Comparison of ENCODE assay signal across 18 mouse cellular contexts in the genomic region with DNA sequence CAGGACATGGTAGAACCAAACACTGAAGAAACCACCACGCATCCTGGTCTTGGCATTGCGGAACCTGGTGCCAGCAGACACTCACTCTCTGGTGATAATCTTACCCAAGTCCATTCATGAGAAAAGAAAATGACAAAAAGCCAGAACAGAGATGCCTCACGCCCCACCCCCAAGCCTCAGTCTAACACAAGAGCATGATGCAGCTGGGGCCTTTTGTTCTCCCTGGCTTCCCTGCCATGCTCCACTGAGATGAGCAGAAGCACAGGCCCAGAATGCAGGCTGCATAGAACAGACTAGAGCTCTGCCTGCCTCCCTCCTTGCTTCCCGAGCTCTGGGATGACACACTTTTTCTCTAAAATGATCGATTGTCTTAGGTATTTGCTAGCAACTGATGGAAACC. TPM values are rescaled to one million over a fixed set of nuclear protein-coding genes. Genes with fewer than 3 reads are reported as not detected.
DNase-seq lines count a peak whose midpoint lies in the region; ATAC-seq and TF ChIP-seq lines count a peak whose summit lies in the region.
"Had no signal": no experiment of that assay in that cellular context is flagged by ENCODE, and none has a peak within 500 bp of the region (broad histone marks: within the 10 kb centered on the region; RNA-seq: fewer than 3 reads in every experiment).

No protein-coding gene starts in this region.

- no peak overlapping the region for H3K4me2 ChIP-seq in forebrain, embryonic 13.5 days
- no peak overlapping the region for H3K4me2 ChIP-seq in forebrain, embryonic 16.5 days (ENCODE audit: low read length)
- H3K4me2 ChIP-seq in lung, postnatal 0 days (replicated peaks; ENCODE audit: low read depth, low read length), result no peak overlapping the region
- H3K4me2 ChIP-seq: heart, embryonic 11.5 days; liver, embryonic 12.5 days; lung, embryonic 14.5 days had no signal

- TF ChIP-seq EP300 in lung, postnatal 0 days (IDR thresholded peaks at IDR 0.05), result no peak

- DNase-seq in lung, postnatal 10 days, result peak; percentile 26
- DNase-seq in lung, postnatal 0 days (ENCODE audit: low spot score), result no peak
- peak; percentile 27 for DNase-seq in Muller cell, postnatal 12 days (ENCODE audit: inconsistent ontology term)
- DNase-seq in layer of hippocampus, adult 9-11 months, result peak; percentile 84
- no peak for DNase-seq in heart, postnatal 36 days
- DNase-seq: adrenal gland, postnatal 14 days; kidney, adult 18-20 months; kidney, postnatal 14 days; lung, embryonic 14.5 days; thymus, postnatal 4 days had no signal

- H3K27me3 ChIP-seq in forebrain, embryonic 13.5 days, result no peaks in the 10 kb centered on the region
- H3K27me3 ChIP-seq in forebrain, embryonic 16.5 days (replicated peaks; ENCODE audit: control insufficient read depth, insufficient read depth, low read length), result no peaks in the 10 kb centered on the region
- no peaks in the 10 kb centered on the region for H3K27me3 ChIP-seq in lung, postnatal 0 days (replicated peaks; ENCODE audit: insufficient read depth, low read length)
- H3K27me3 ChIP-seq: CH12.LX; liver, embryonic 12.5 days had no signal

- H3K4me3 ChIP-seq in forebrain, embryonic 13.5 days, result no peak overlapping the region
- H3K4me3 ChIP-seq in forebrain, embryonic 16.5 days (replicated peaks; ENCODE audit: low read length), result no peak overlapping the region
- H3K4me3 ChIP-seq in lung, postnatal 0 days (ENCODE audit: low read depth, low read length), result no peak overlapping the region
- H3K4me3 ChIP-seq: liver, embryonic 12.5 days had no signal

- 91% methylated on average over 5 of the region's 5 CpGs for WGBS in forebrain, embryonic 13.5 days
- WGBS in forebrain, embryonic 16.5 days, result 85% methylated on average over 5 of the region's 5 CpGs
- WGBS in lung, postnatal 0 days, result 92% methylated on average over 5 of the region's 5 CpGs

- H3K4me1 ChIP-seq in forebrain, embryonic 13.5 days, result no peaks in the 10 kb centered on the region
- H3K4me1 ChIP-seq in forebrain, embryonic 16.5 days (replicated peaks; ENCODE audit: control insufficient read depth, insufficient read depth, low read length), result no peaks in the 10 kb centered on the region
- H3K4me1 ChIP-seq in lung, postnatal 0 days (ENCODE audit: insufficient read depth, low read depth, low read length), result no peaks in the 10 kb centered on the region
- H3K4me1 ChIP-seq: liver, embryonic 12.5 days had no signal

- H3K9ac ChIP-seq in forebrain, embryonic 13.5 days, result no peak overlapping the region
- no peak overlapping the region for H3K9ac ChIP-seq in forebrain, embryonic 16.5 days (replicated peaks; ENCODE audit: low read depth, low read length)
- H3K9ac ChIP-seq in lung, postnatal 0 days (replicated peaks; ENCODE audit: low read depth), result no peak overlapping the region
- H3K9ac ChIP-seq: liver, embryonic 12.5 days; lung, embryonic 14.5 days had no signal

- TF ChIP-seq CTCF in lung, postnatal 0 days (IDR thresholded peaks at IDR 0.05), result no peak

- no peak for ATAC-seq in forebrain, embryonic 13.5 days
- ATAC-seq in forebrain, embryonic 16.5 days, result no peak
- no peak for ATAC-seq in lung, postnatal 0 days
- ATAC-seq in activated CD4-positive, CD25-positive, alpha-beta regulatory T cell, adult 4 months, result no peak
- ATAC-seq: forebrain, embryonic 14.5 days; hindbrain, postnatal 0 days; liver, embryonic 12.5 days had no signal

- intact Hi-C loops in heart, postnatal 36 days (cut with DNase I), result no loop called here

- H3K27ac ChIP-seq in forebrain, embryonic 13.5 days, result peak overlapping the region; percentile 31; the same call in 1 of the 2 replicates
- no peak overlapping the region; the same call in 1 of the 2 replicates for H3K27ac ChIP-seq in forebrain, embryonic 16.5 days (ENCODE audit: low read length)
- H3K27ac ChIP-seq in lung, postnatal 0 days (ENCODE audit: low read length), result no peak overlapping the region
- H3K27ac ChIP-seq: hindbrain, postnatal 0 days; liver, embryonic 12.5 days had no signal

- peaks cover 100% of the 10 kb centered on the region for H3K36me3 ChIP-seq in forebrain, embryonic 13.5 days (ENCODE audit: poor library complexity, severe bottlenecking)
- peaks cover 32% of the 10 kb centered on the region for H3K36me3 ChIP-seq in forebrain, embryonic 16.5 days (ENCODE audit: control insufficient read depth, insufficient read depth)
- H3K36me3 ChIP-seq in lung, postnatal 0 days (ENCODE audit: insufficient read depth, low read length), result peaks cover 66% of the 10 kb centered on the region

- H3K9me3 ChIP-seq in forebrain, embryonic 13.5 days (replicated peaks), result no peaks in the 10 kb centered on the region
- H3K9me3 ChIP-seq in forebrain, embryonic 16.5 days (ENCODE audit: control insufficient read depth, low read length), result no peaks in the 10 kb centered on the region
- no peaks in the 10 kb centered on the region for H3K9me3 ChIP-seq in lung, postnatal 0 days (ENCODE audit: low read length)
- H3K9me3 ChIP-seq: liver, embryonic 12.5 days had no signal

RNA-seq across cellular contexts. Expression of a gene that starts 14.8 kb away (rescaled TPM):
- polyA plus RNA-seq in forebrain, embryonic 13.5 days (2015; fragmentation: Nextera tagmentation; extraction: Ambion mirVana), result 22.7 and 24.5 TPM in 2 replicates
- 32.1 and 35.2 TPM in 2 replicates for polyA plus RNA-seq in forebrain, embryonic 16.5 days (2015; fragmentation: Nextera tagmentation; extraction: Ambion mirVana)
- 19.4 and 19.5 TPM in 2 replicates for polyA plus RNA-seq in lung, postnatal 0 days (2015; fragmentation: Nextera tagmentation; extraction: Ambion mirVana)
- 10 to 100 TPM; 50.1 to 73.2 TPM for polyA plus RNA-seq in activated CD4-positive, CD25-positive, alpha-beta regulatory T cell, adult 4 months (2017; shearing (Covaris generic))
- 10 to 100 TPM; 45.6 to 51.6 TPM for total RNA-seq in heart, postnatal 36 days (2021)

RNA-seq across cellular contexts. Expression of a gene that starts 26.9 kb away (rescaled TPM):
- 14.1 and 16.9 TPM in 2 replicates for polyA plus RNA-seq in forebrain, embryonic 13.5 days (2015; fragmentation: Nextera tagmentation; extraction: Ambion mirVana)
- 15.8 and 20.2 TPM in 2 replicates for polyA plus RNA-seq in forebrain, embryonic 16.5 days (2015; fragmentation: Nextera tagmentation; extraction: Ambion mirVana)
- 10.5 and 11.8 TPM in 2 replicates for polyA plus RNA-seq in lung, postnatal 0 days (2015; fragmentation: Nextera tagmentation; extraction: Ambion mirVana)
- polyA plus RNA-seq in activated CD4-positive, CD25-positive, alpha-beta regulatory T cell, adult 4 months (2017; shearing (Covaris generic)), result 10 to 100 TPM; 15.6 to 15.8 TPM
- total RNA-seq in heart, postnatal 36 days (2021), result 10 to 100 TPM; 12.6 to 15.2 TPM

Comparison
In these comparisons a context has a peak if more than half of its experiments do, and no peak if none do; other contexts are left out.
1. DNase-seq: peak in lung, postnatal 10 days (single experiment), Muller cell, postnatal 12 days (single experiment) and layer of hippocampus, adult 9-11 months (single experiment); none in lung, postnatal 0 days (single experiment) and heart, postnatal 36 days (0 of 2).